In the genomic region with DNA sequence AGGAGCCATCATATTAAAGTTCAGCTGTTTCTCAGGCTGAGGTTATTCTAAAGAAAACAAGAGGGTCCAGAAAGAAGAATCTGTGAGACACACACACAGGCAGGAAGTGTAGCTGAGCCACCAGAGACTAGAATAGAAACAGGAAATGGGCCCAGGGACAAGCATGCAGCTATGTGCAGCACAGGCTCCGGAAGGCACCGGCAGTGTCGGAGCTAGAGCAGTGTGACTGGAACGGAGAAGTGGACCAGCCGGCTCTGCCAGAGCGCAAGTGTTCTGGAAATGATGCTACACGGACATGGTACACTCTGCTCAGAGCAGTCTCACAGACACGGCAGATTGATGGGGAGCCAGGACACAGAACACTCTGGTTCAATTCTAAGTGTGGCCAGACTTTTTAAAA, we compare ENCODE assay signal across 8 mouse cellular contexts. TPM values are rescaled to one million over a fixed set of nuclear protein-coding genes. Genes with fewer than 3 reads are reported as not detected.
DNase-seq lines count a peak whose midpoint lies in the region; ATAC-seq and TF ChIP-seq lines count a peak whose summit lies in the region.

No protein-coding gene starts in this region.

- peak overlapping the region; percentile 41 for H3K4me2 ChIP-seq in heart, embryonic 11.5 days
- H3K4me2 ChIP-seq in kidney, postnatal 0 days (ENCODE audit: low read length), result peak overlapping the region; percentile 29; the same call in 1 of the 2 replicates
- H3K4me2 ChIP-seq in liver, embryonic 16.5 days (ENCODE audit: low read depth, low read length), result peak overlapping the region; percentile 19; the same call in 1 of the 2 replicates

- peaks cover 8% of the 10 kb centered on the region; the same call in 1 of the 2 replicates for H3K79me2 ChIP-seq in MEL (ENCODE audit: control insufficient read depth, insufficient read depth, low read length, poor library complexity)

- peaks cover 43 to 44% of the 10 kb centered on the region in 2 experiments for H3K36me3 ChIP-seq in MEL (ENCODE audit: control insufficient read depth in 1 of 2, insufficient read depth in 2 of 2, low read length in 2 of 2)
- peaks cover 13% of the 10 kb centered on the region for H3K36me3 ChIP-seq in heart, embryonic 11.5 days (ENCODE audit: control insufficient read depth, insufficient read depth, low read length)
- peaks cover 22% of the 10 kb centered on the region; the same call in 1 of the 2 replicates for H3K36me3 ChIP-seq in kidney, postnatal 0 days (ENCODE audit: insufficient read depth, low read length)
- H3K36me3 ChIP-seq in liver, embryonic 16.5 days (ENCODE audit: control insufficient read depth, insufficient read depth), result peaks cover 10% of the 10 kb centered on the region

- no peak for TF ChIP-seq CTCF in MEL (IDR thresholded peaks at IDR 0.05 in 2 of 3, conservative IDR thresholded peaks at IDR 0.05 in 1 of 3; ENCODE audit: control insufficient read depth in 1 of 3, insufficient read depth in 1 of 3, low read depth in 2 of 3, low read length in 3 of 3, poor library complexity in 1 of 3, severe bottlenecking in 1 of 3)
- TF ChIP-seq CTCF in kidney, postnatal 0 days (IDR thresholded peaks at IDR 0.05; ENCODE audit: low read depth), result no peak

- peak; percentile 71; the same call in 1 of the 2 replicates for ATAC-seq in heart, embryonic 11.5 days (replicated peaks; ENCODE audit: insufficient number of reproducible peaks, low FRiP score, low TSS enrichment)
- peak; percentile 21; the same call in 1 of the 2 replicates for ATAC-seq in kidney, postnatal 0 days (replicated peaks; ENCODE audit: low FRiP score, low read depth)
- peak; percentile 69 for ATAC-seq in liver, embryonic 16.5 days (ENCODE audit: low read depth)
- ATAC-seq in megakaryocyte-erythroid progenitor cell, adult 5-6 weeks (replicated peaks; ENCODE audit: low FRiP score, low TSS enrichment, poor library complexity, severe bottlenecking), result no peak

- 0 out of 4 replicates have a peak, but pooled peaks of 1 of the 2 experiments have one; percentile 7 for TF ChIP-seq EP300 in MEL (IDR thresholded peaks at IDR 0.05; ENCODE audit: low read depth in 1 of 2, low read length in 2 of 2)

- peak; percentile 91 for DNase-seq in 416B (ENCODE audit: low read depth)
- peak; percentile 46 for DNase-seq in MEL (ENCODE audit: low read depth, low spot score)
- DNase-seq in embryo, embryonic 10 days (ENCODE audit: low spot score), result peak; percentile 57
- peak; percentile 90 for DNase-seq in kidney, postnatal 0 days (ENCODE audit: low spot score)
- DNase-seq in right cerebral cortex, postnatal 36 days (ENCODE audit: low spot score in 2 of 2), result peak; percentile 32 to 69

- TF ChIP-seq RAD21 in MEL (IDR thresholded peaks at IDR 0.05; ENCODE audit: low read depth, low read length), result no peak

- H3K27ac ChIP-seq in MEL (ENCODE audit: control insufficient read depth, low read depth, low read length), result no peak overlapping the region; the same call in 1 of the 2 replicates
- H3K27ac ChIP-seq in heart, embryonic 11.5 days (ENCODE audit: low read depth, low read length), result peak overlapping the region; percentile 87
- H3K27ac ChIP-seq in kidney, postnatal 0 days, result peak overlapping the region; percentile 87
- H3K27ac ChIP-seq in liver, embryonic 16.5 days (ENCODE audit: low read length), result peak overlapping the region; percentile 80

- H3K4me1 ChIP-seq in MEL (ENCODE audit: control insufficient read depth in 1 of 2, insufficient read depth in 2 of 2, low read length in 2 of 2), result peaks cover 27 to 28% of the 10 kb centered on the region in 2 experiments
- peaks cover 74% of the 10 kb centered on the region for H3K4me1 ChIP-seq in heart, embryonic 11.5 days (ENCODE audit: control insufficient read depth, insufficient read depth, low read length)
- H3K4me1 ChIP-seq in kidney, postnatal 0 days (replicated peaks; ENCODE audit: insufficient read depth, low read length), result peaks cover 21% of the 10 kb centered on the region
- peaks cover 41% of the 10 kb centered on the region for H3K4me1 ChIP-seq in liver, embryonic 16.5 days (ENCODE audit: control insufficient read depth, low read depth, low read length)

- 21% methylated on average over 8 of the region's 8 CpGs for WGBS in heart, embryonic 11.5 days (ENCODE audit: insufficient replicate concordance)
- 50% methylated on average over 8 of the region's 8 CpGs for WGBS in kidney, postnatal 0 days
- 32% methylated on average over 8 of the region's 8 CpGs for WGBS in liver, embryonic 16.5 days (ENCODE audit: insufficient replicate concordance)

- TF ChIP-seq POLR2A in MEL (IDR thresholded peaks at IDR 0.05; ENCODE audit: control insufficient read depth in 1 of 2, insufficient read depth in 1 of 2, low read depth in 1 of 2, low read length in 2 of 2, poor library complexity in 1 of 2), result no peak

- no peak overlapping the region for H3K9ac ChIP-seq in MEL (ENCODE audit: control insufficient read depth, low read depth, low read length, poor library complexity, severe bottlenecking)
- H3K9ac ChIP-seq in heart, embryonic 11.5 days (ENCODE audit: low read depth, low read length), result no peak overlapping the region
- no peak overlapping the region for H3K9ac ChIP-seq in kidney, postnatal 0 days (ENCODE audit: low read depth, low read length)
- no peak overlapping the region for H3K9ac ChIP-seq in liver, embryonic 16.5 days (ENCODE audit: low read depth, low read length)

- no peaks in the 10 kb centered on the region for H3K27me3 ChIP-seq in MEL (ENCODE audit: control insufficient read depth in 1 of 2, insufficient read depth in 2 of 2, low read length in 2 of 2)
- H3K27me3 ChIP-seq in heart, embryonic 11.5 days (ENCODE audit: control insufficient read depth, insufficient read depth, low read length), result no peaks in the 10 kb centered on the region
- H3K27me3 ChIP-seq in kidney, postnatal 0 days (ENCODE audit: insufficient read depth, low read length), result no peaks in the 10 kb centered on the region
- H3K27me3 ChIP-seq in liver, embryonic 16.5 days (ENCODE audit: control insufficient read depth, insufficient read depth, low read depth, low read length), result no peaks in the 10 kb centered on the region

- no peaks in the 10 kb centered on the region for H3K9me3 ChIP-seq in MEL (replicated peaks; ENCODE audit: insufficient read depth, low read length)
- H3K9me3 ChIP-seq in heart, embryonic 11.5 days (replicated peaks; ENCODE audit: control insufficient read depth, low read length), result no peaks in the 10 kb centered on the region
- no peaks in the 10 kb centered on the region for H3K9me3 ChIP-seq in kidney, postnatal 0 days (replicated peaks; ENCODE audit: low read length)
- no peaks in the 10 kb centered on the region for H3K9me3 ChIP-seq in liver, embryonic 16.5 days (replicated peaks; ENCODE audit: control insufficient read depth, low read length)

- no peak overlapping the region for H3K4me3 ChIP-seq in MEL (ENCODE audit: control insufficient read depth in 1 of 2, insufficient read depth in 1 of 2, low read depth in 2 of 2, low read length in 2 of 2)
- no peak overlapping the region for H3K4me3 ChIP-seq in heart, embryonic 11.5 days (ENCODE audit: low read depth, low read length)
- H3K4me3 ChIP-seq in kidney, postnatal 0 days (replicated peaks; ENCODE audit: low read depth, low read length), result no peak overlapping the region
- no peak overlapping the region for H3K4me3 ChIP-seq in liver, embryonic 16.5 days (ENCODE audit: low read depth, low read length)

TF ChIP-seq in MEL, 35 proteins besides CTCF, POLR2A, EP300 and RAD21:
- TF ChIP-seq MEF2A (IDR thresholded peaks at IDR 0.05; ENCODE audit: extremely low read depth, insufficient replicate concordance, low read depth, low read length, poor library complexity, severe bottlenecking) (peak; percentile 79; the same call in 1 of the 2 replicates), BHLHE40 (IDR thresholded peaks at IDR 0.05; ENCODE audit: borderline replicate concordance, low read depth, low read length) (no peak), ELF1 (IDR thresholded peaks at IDR 0.05; ENCODE audit: low read depth, low read length) (0 out of 2 replicates have a peak, but pooled peaks have one; percentile 16)

RNA-seq across cellular contexts. Expression of a gene that starts 34.5 kb away (rescaled TPM):
- total RNA-seq in MEL (2012; rRNA removed), result 7.9 and 8.5 TPM in 2 replicates
- polyA plus RNA-seq in MEL (2012; ENCODE audit: insufficient read depth in 1 of 2, insufficient read length in 2 of 2, low read depth in 1 of 2, low replicate concordance in 2 of 2, missing spikeins in 1 of 2), result 10 to 100 TPM in 1 of 2 experiments, not detected in 1; 12.0 TPM
- 11.4 and 13.9 TPM in 2 replicates for polyA plus RNA-seq in heart, embryonic 11.5 days (2014; fragmentation: Nextera tagmentation; extraction: Ambion mirVana)
- 19.1 and 19.7 TPM in 2 replicates for polyA plus RNA-seq in kidney, postnatal 0 days (2015; fragmentation: Nextera tagmentation; extraction: Ambion mirVana)
- 6.0 and 6.7 TPM in 2 replicates for polyA plus RNA-seq in liver, embryonic 16.5 days (2015; fragmentation: Nextera tagmentation; extraction: Ambion mirVana)
- 7.0 and 10.1 TPM in 2 replicates for total RNA-seq in megakaryocyte-erythroid progenitor cell, adult 5-6 weeks (2014; fragmentation: Nextera tagmentation)
- 2.3 and 12.4 TPM in 2 replicates for total RNA-seq in megakaryocyte-erythroid progenitor cell, adult 5-6 weeks (2017)

RNA-seq across cellular contexts. Expression of a gene that starts 49.6 kb away (rescaled TPM):
- 18.1 and 22.7 TPM in 2 replicates for total RNA-seq in MEL (2012; rRNA removed)
- 10 to 100 TPM; 70.6 to 83.3 TPM for polyA plus RNA-seq in MEL (2012; ENCODE audit: insufficient read depth in 1 of 2, insufficient read length in 2 of 2, low read depth in 1 of 2, low replicate concordance in 2 of 2, missing spikeins in 1 of 2)
- polyA plus RNA-seq in heart, embryonic 11.5 days (2014; fragmentation: Nextera tagmentation; extraction: Ambion mirVana), result 26.7 and 34.2 TPM in 2 replicates
- polyA plus RNA-seq in kidney, postnatal 0 days (2015; fragmentation: Nextera tagmentation; extraction: Ambion mirVana), result 17.9 and 19.3 TPM in 2 replicates
- 7.6 and 7.9 TPM in 2 replicates for polyA plus RNA-seq in liver, embryonic 16.5 days (2015; fragmentation: Nextera tagmentation; extraction: Ambion mirVana)
- total RNA-seq in megakaryocyte-erythroid progenitor cell, adult 5-6 weeks (2014; fragmentation: Nextera tagmentation), result 127 and 136 TPM in 2 replicates
- total RNA-seq in megakaryocyte-erythroid progenitor cell, adult 5-6 weeks (2017), result 28.2 and 29.6 TPM in 2 replicates

RNA-seq across cellular contexts. Expression of a gene that starts 57.0 kb away (rescaled TPM):
- 6.7 and 6.9 TPM in 2 replicates for total RNA-seq in MEL (2012; rRNA removed)
- polyA plus RNA-seq in MEL (2012; ENCODE audit: insufficient read depth in 1 of 2, insufficient read length in 2 of 2, low read depth in 1 of 2, low replicate concordance in 2 of 2, missing spikeins in 1 of 2), result 10 to 100 TPM in 1 of 2 experiments, not detected in 1; 15.6 TPM
- polyA plus RNA-seq in heart, embryonic 11.5 days (2014; fragmentation: Nextera tagmentation; extraction: Ambion mirVana), result 1.5 and 2.5 TPM in 2 replicates
- 3.7 and 7.1 TPM in 2 replicates for polyA plus RNA-seq in kidney, postnatal 0 days (2015; fragmentation: Nextera tagmentation; extraction: Ambion mirVana)
- polyA plus RNA-seq in liver, embryonic 16.5 days (2015; fragmentation: Nextera tagmentation; extraction: Ambion mirVana), result 0.79 and 1.1 TPM in 2 replicates
- total RNA-seq in megakaryocyte-erythroid progenitor cell, adult 5-6 weeks (2014; fragmentation: Nextera tagmentation), result 16.2 and 24.1 TPM in 2 replicates
- 5.0 and 8.1 TPM in 2 replicates for total RNA-seq in megakaryocyte-erythroid progenitor cell, adult 5-6 weeks (2017)
